Mouse (Mus musculus): ENCODE results near the gene Rps11. TPM values are rescaled to one million over a fixed set of nuclear protein-coding genes. Genes with fewer than 3 reads are reported as not detected.

Gene Rps11
- total RNA-seq, 1 experiment: 1,746 TPM

DNA sequence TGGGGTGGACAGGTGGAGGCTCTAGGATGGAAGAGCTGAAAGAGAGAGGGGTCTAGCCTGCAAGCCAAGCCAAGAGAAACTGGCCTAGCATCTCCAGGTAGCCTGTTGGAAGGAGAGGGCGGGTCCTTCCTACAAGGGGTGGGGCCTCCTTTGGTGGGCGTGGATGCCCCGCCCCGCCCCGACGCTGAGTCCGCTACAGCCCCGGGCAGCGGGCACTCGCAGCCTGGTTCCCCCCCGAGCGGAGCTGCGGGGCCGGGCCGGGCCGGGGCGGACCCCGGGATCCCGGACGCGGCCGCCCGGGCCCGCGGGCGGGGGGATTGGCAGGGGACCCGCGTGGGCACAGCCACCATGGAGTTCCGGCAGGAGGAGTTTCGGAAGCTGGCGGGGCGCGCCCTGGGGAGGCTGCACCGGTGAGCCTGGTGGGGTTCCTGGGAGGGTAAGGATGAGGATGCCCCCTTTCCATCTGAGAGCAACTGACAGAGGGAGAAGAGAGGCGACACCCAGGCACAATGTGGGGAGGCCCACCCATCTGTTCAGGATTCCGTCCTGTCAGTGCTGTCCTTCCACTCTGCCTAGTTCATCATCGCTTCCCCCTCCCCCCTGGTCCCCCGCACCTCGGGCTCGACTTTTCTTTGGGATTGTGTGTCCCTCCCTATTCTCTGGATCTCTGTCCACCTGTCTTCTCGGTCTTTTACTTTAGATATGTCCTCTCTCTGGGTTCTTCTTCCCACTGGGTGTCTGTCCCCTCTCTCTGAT lies 39.7 kb upstream of the Rps11 start, which contains the start of gene Slc17a7:
Gene Slc17a7 (plus strand): TSS at position 215 of the 756 bp plus-strand sequence.
- Histone ChIP-seq H3K4me1 (ENCODE audit: control insufficient read depth in 2 of 2, insufficient read depth in 2 of 2, low read length in 2 of 2, poor library complexity in 1 of 2) (peaks cover 2 to 21% of the 10 kb centered on the region in 2 experiments; a peak in 2 of 4 replicates), H3K9ac (ENCODE audit: insufficient read depth, low read depth, low read length, poor library complexity, severe bottlenecking) (peak within 1 kb of the TSS; percentile 57; the same call in 1 of the 2 replicates), H3K36me3 (ENCODE audit: control insufficient read depth, insufficient read depth, low read length, poor library complexity, severe bottlenecking) (peaks cover 7% of the 10 kb centered on the region; the same call in 1 of the 2 replicates), H3K9me3 (ENCODE audit: control insufficient read depth, insufficient read depth, low read depth, low read length) (no peaks in the 10 kb centered on the region), H3K27ac (ENCODE audit: insufficient read depth, low read depth, low read length, poor library complexity, severe bottlenecking) (no peak within 1 kb of the TSS), H3K4me3 (ENCODE audit: insufficient read depth in 1 of 2, low read depth in 1 of 2, low read length in 2 of 2, poor library complexity in 1 of 2, severe bottlenecking in 1 of 2) (peak within 1 kb of the TSS; percentile 61 to 80)
- in situ Hi-C loops (cut with MboI; ENCODE audit: low sequenced_read_pairs in 2 of 2, unreplicated experiment in 2 of 2): no loop called here
- peak; percentile 51 for DNase-seq (ENCODE audit: low read depth, low spot score)
- TF ChIP-seq ZNF384 (IDR thresholded peaks at IDR 0.05; ENCODE audit: low read depth, low read length) (no peak), CHD2 (IDR thresholded peaks at IDR 0.05; ENCODE audit: low read depth, low read length) (no peak), ZC3H11A (IDR thresholded peaks at IDR 0.05; ENCODE audit: borderline replicate concordance, low read depth, low read length) (no peak), MAFK (IDR thresholded peaks at IDR 0.05; ENCODE audit: insufficient read depth, low read depth, low read length) (no peak), HCFC1 (IDR thresholded peaks at IDR 0.05; ENCODE audit: borderline replicate concordance, insufficient read depth, low read length) (no peak)

DNA sequence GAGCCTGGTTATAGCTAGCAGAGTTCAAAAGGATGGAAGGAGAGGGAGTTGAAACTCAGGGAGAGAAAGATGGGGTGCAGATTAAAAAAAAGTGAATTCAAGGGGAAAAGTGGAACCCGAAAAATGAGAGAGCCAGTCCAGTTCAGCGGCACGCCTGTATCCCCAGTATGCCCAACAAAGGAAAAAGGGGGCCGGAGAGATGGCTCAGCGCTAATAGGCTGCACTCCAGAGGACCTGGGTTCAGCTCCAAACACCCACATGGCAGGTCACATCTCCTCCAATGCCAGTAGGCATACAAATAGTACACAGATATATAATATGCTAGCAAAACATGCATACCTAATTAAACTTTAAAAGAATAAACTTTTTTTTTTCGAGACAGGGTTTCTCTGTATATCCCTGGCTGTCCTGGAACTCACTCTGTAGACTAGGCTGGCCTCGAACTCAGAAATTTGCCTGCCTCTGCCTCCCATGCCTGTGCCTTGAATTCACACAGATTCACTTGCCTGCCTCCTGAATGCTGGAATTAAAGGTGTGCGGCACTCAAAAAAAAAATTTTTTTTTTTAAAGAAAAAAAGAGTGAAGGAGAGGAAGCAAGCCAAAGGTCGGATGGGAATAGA lies 38.9 kb upstream of the Rps11 start:
- Histone ChIP-seq H3K9ac (ENCODE audit: insufficient read depth, low read depth, low read length, poor library complexity, severe bottlenecking) (no peak overlapping the region), H3K36me3 (ENCODE audit: control insufficient read depth, insufficient read depth, low read length, poor library complexity, severe bottlenecking) (peaks cover 9% of the 10 kb centered on the region), H3K4me1 (ENCODE audit: control insufficient read depth in 2 of 2, insufficient read depth in 2 of 2, low read length in 2 of 2, poor library complexity in 1 of 2) (peaks cover 2 to 15% of the 10 kb centered on the region in 2 experiments; a peak in 2 of 4 replicates), H3K4me3 (ENCODE audit: insufficient read depth in 1 of 2, low read depth in 1 of 2, low read length in 2 of 2, poor library complexity in 1 of 2, severe bottlenecking in 1 of 2) (0 out of 4 replicates have a peak overlapping the region, but pooled peaks of 1 of the 2 experiments have one; percentile 61), H3K27ac (ENCODE audit: insufficient read depth, low read depth, low read length, poor library complexity, severe bottlenecking) (no peak overlapping the region), H3K9me3 (ENCODE audit: control insufficient read depth, insufficient read depth, low read depth, low read length) (no peaks in the 10 kb centered on the region)
- no peak for DNase-seq (ENCODE audit: low read depth, low spot score)
- in situ Hi-C loops (cut with MboI; ENCODE audit: low sequenced_read_pairs in 2 of 2, unreplicated experiment in 2 of 2): no loop called here
- TF ChIP-seq ZC3H11A (IDR thresholded peaks at IDR 0.05; ENCODE audit: borderline replicate concordance, low read depth, low read length): no peak
- TF ChIP-seq HCFC1 (IDR thresholded peaks at IDR 0.05; ENCODE audit: borderline replicate concordance, insufficient read depth, low read length): no peak
- no peak for TF ChIP-seq MAFK (IDR thresholded peaks at IDR 0.05; ENCODE audit: insufficient read depth, low read depth, low read length)
- TF ChIP-seq CHD2 (IDR thresholded peaks at IDR 0.05; ENCODE audit: low read depth, low read length): no peak

DNA sequence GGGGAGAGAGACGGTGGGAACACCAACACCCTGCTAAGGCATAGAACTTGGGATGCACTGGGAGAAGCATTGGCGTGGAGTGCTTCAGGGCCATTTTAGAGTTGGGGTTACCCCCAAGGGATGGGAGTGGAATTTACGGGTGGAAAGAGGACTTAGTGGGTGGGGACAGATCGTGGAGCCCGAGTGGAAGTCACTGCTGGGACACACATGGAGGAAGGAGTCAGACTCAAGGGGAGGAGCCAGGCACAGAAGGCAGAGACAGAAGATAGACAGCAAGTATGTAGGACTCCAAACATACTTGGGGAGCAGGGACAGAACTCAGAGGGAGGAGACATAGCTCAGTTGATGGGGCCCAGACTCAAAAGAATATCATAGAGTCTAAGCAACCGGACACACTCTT lies 38.3 kb upstream of the Rps11 start:
- no peaks in the 10 kb centered on the region for H3K9me3 ChIP-seq (ENCODE audit: control insufficient read depth, insufficient read depth, low read depth, low read length)
- peaks cover 2 to 10% of the 10 kb centered on the region in 2 experiments; a peak in 2 of 4 replicates for H3K4me1 ChIP-seq (ENCODE audit: control insufficient read depth in 2 of 2, insufficient read depth in 2 of 2, low read length in 2 of 2, poor library complexity in 1 of 2)
- H3K4me3 ChIP-seq (ENCODE audit: insufficient read depth in 1 of 2, low read depth in 1 of 2, low read length in 2 of 2, poor library complexity in 1 of 2, severe bottlenecking in 1 of 2): peak overlapping the region in 1 of 2 experiments; percentile 13; a peak in 1 of 4 replicates
- in situ Hi-C loops (cut with MboI; ENCODE audit: low sequenced_read_pairs in 2 of 2, unreplicated experiment in 2 of 2): no loop called here
- no peak for TF ChIP-seq ZC3H11A (IDR thresholded peaks at IDR 0.05; ENCODE audit: borderline replicate concordance, low read depth, low read length)
- TF ChIP-seq MAFK (IDR thresholded peaks at IDR 0.05; ENCODE audit: insufficient read depth, low read depth, low read length): no peak
- TF ChIP-seq ZNF384 (IDR thresholded peaks at IDR 0.05; ENCODE audit: low read depth, low read length): no peak
- TF ChIP-seq HCFC1 (IDR thresholded peaks at IDR 0.05; ENCODE audit: borderline replicate concordance, insufficient read depth, low read length): no peak
- TF ChIP-seq CHD2 (IDR thresholded peaks at IDR 0.05; ENCODE audit: low read depth, low read length): no peak
- no peak overlapping the region for H3K27ac ChIP-seq (ENCODE audit: insufficient read depth, low read depth, low read length, poor library complexity, severe bottlenecking)
- peaks cover 10% of the 10 kb centered on the region for H3K36me3 ChIP-seq (ENCODE audit: control insufficient read depth, insufficient read depth, low read length, poor library complexity, severe bottlenecking)
- H3K9ac ChIP-seq (ENCODE audit: insufficient read depth, low read depth, low read length, poor library complexity, severe bottlenecking): no peak overlapping the region
- no peak for DNase-seq (ENCODE audit: low read depth, low spot score)

DNA sequence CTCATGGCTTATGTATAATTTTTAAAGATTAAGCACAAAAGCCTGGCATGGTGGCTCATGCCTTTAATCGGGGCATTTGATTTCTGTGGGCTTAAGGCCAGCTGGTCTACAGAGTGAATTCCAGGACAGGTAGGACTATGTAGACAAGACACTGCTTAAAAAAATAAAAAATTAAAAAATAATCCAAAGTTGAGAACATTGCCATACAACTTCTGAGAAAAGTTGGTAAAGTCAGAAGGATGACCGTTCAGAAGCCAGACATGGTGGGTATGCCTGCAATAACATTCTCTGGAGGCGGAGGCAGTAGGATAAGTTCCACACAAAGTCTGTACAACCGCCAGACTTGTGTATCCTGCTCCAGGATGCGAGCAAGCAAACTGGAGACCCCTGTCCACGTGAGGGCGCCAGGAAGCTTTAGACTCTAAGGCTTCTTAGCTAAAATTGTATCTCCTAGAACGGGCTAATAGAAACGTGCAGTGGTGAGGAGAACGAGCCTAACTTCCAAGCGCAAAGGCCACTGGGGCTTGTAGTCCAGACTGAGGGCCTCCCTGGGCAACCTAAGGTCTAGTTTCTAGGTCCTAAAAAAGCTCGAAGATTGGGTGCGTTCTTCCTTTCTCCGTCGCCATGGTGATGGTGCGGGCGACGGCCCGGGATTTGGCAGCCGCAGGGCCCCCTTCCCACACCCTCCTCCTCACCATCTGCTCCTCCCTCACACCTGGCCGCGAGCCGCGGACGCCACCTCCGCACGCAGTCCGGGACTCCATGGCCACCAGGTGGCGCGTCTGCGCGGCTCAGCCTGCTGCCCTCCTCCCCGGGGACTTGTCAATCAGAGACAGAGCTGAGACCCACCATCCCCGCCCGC lies 37.6 kb upstream of the Rps11 start:
- Histone ChIP-seq H3K9ac (ENCODE audit: insufficient read depth, low read depth, low read length, poor library complexity, severe bottlenecking) (peak overlapping the region; percentile 36; the same call in 1 of the 2 replicates), H3K9me3 (ENCODE audit: control insufficient read depth, insufficient read depth, low read depth, low read length) (no peaks in the 10 kb centered on the region), H3K4me1 (ENCODE audit: control insufficient read depth in 2 of 2, insufficient read depth in 2 of 2, low read length in 2 of 2, poor library complexity in 1 of 2) (peaks cover 2 to 7% of the 10 kb centered on the region in 2 experiments; a peak in 1 of 4 replicates), H3K4me3 (ENCODE audit: insufficient read depth in 1 of 2, low read depth in 1 of 2, low read length in 2 of 2, poor library complexity in 1 of 2, severe bottlenecking in 1 of 2) (peak overlapping the region; percentile 13 to 24; a peak in 3 of 4 replicates), H3K27ac (ENCODE audit: insufficient read depth, low read depth, low read length, poor library complexity, severe bottlenecking) (no peak overlapping the region), H3K36me3 (ENCODE audit: control insufficient read depth, insufficient read depth, low read length, poor library complexity, severe bottlenecking) (peaks cover 11% of the 10 kb centered on the region)
- DNase-seq (ENCODE audit: low read depth, low spot score): peak; percentile 85
- in situ Hi-C loops (cut with MboI; ENCODE audit: low sequenced_read_pairs in 2 of 2, unreplicated experiment in 2 of 2): no loop called here
- TF ChIP-seq MAFK (IDR thresholded peaks at IDR 0.05; ENCODE audit: insufficient read depth, low read depth, low read length) (no peak), ZNF384 (IDR thresholded peaks at IDR 0.05; ENCODE audit: low read depth, low read length) (0 out of 2 replicates have a peak, but pooled peaks have one; percentile 5), CHD2 (IDR thresholded peaks at IDR 0.05; ENCODE audit: low read depth, low read length) (no peak), ZC3H11A (IDR thresholded peaks at IDR 0.05; ENCODE audit: borderline replicate concordance, low read depth, low read length) (no peak), HCFC1 (IDR thresholded peaks at IDR 0.05; ENCODE audit: borderline replicate concordance, insufficient read depth, low read length) (peak; percentile 90)

Measured in ES-E14 (cell line).